Mouse (Mus musculus): Measurements from ENCODE around the gene Olfr544.

Gene Olfr544

DNA sequence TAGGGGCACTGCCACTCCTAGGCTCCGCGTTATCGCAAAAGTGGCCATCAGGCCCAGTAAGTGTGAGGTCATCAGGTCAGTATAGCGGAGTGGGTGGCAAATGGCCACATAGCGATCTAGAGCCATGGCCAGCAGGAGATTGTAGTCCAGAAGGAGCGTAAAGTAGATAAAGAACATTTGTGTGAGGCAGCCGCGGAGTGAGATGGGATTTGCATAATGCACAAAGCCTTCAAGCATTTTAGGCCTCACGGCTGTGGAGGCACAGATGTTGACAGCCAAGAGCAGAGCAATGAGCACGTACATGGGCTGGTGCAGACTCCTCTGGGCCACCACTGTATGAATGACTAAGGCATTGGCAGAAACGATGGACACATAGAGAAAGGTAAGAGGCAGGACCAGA is 10.7 kb downstream of the Olfr544 start:
- CTCF ChIA-PET, result no interaction called here

DNA sequence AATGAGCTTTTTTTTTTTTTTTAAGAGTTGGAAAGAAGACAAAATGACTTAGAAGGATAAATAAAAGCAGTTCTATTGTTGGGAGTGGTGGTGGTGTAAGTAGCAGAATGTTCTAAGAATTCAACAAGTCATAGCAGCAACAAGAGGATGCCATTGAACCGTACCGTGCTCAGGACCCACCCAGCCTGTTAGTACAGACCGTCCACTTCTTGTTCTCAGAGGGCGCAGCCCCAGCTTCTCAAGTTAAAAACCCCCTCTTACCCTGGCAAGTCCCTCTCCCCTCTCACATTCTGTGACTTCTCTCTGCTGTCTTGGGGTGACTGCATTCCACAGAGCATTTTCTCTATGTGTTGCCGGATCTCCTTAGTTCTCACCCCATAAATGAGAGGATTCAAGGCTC is 11.5 kb downstream of the Olfr544 start:
- CTCF ChIA-PET, result no interaction called here

DNA sequence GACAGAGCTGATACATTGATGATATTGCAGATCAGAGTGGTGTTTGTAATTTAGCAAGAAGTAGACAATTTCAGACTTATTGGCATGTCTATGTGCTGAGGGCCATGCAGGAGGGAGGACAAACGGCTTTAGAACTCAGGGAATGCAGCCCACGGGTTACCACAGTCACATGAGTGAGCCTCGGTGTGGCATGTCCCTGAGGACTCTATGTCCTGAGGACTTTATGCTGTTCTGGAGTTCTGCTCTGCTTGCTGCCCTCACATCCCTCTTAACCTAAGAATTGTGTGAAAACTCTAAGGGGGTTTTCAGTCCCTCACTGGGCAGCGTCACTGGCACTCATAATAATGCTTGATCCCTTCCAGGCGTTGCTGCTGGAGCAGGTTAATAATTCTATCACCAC is 15.4 kb downstream of the Olfr544 start:
- CTCF ChIA-PET, result no interaction called here

DNA sequence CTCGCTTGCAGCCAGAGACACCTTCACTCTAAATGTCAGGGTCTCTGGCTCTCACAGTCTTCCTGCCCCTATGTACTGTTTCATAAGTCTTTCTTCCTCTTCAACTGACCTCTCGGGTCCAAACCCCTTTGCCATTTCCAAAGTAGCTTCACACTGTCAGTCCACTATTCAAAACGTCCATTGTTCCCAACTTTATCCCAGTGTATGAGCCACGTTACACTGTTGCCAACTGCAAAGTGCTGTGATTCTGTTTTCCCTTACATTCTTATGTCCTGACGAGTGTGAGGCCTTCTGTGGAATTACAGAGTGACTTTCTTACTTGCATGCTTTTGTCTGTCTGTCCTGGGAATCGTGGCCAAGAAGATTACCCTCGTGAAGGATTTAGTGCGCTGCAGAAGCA is 20.5 kb downstream of the Olfr544 start:
- CTCF ChIA-PET, result no interaction called here

DNA sequence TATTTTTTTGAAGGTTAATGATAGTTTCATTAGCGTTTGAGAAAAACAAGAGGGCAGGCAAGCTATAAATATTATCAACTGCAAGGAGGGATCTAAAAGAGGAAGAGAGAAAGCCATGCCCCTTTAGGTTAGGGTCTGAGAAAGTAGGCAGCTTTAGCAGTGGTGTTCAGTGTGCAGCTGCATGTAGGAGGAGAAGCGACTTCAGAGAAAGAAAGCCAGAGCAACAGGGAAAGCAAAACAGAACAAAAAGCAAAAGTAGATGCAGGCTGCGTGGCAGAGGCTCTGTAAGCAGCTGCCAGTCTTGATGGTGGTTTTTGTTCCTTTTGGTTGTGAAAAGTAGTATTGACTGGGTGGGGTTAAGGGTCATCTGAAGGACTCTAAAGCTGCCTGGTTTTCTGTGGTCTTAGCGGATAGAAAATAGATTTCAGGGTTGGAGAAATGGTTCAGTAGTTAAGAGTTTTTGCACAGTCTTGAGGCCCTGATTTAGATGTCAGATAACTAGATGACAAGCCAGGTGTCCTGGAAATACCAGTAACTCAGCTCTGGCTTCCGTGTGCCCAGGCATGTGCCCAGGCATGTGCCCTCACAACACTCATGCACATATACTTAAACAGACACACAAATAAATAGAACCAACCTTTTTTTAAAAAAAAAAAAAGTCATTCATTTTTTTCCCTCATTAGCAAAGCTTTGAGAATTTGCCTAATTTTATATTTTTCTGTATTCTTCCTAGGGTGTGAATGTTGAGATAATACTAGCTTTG is 29.3 kb downstream of the Olfr544 start:
- CTCF ChIA-PET, result interaction anchor here (0.6 to 0.7 kb wide), 5 partner anchors 17 to 349 kb away, joined by 3 to 6 read pairs (median 3); no protein-coding TSS in a partner anchor

DNA sequence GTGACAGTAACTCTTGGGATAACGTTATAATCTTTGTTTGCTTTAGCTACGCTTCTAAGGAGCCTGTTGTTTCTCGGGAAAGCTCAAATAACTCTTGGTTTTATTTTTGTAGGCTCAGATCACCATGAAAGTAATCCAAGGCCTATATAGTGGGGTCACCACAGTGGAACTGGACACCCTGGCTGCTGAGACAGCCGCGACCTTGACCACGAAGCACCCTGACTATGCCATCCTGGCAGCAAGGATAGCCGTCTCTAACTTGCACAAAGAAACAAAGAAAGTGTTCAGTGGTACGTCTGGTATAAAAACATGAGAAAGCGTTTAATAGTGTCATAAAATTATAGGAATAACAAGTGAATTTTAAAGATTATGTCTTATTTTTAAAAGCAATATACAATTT is 41.7 kb downstream of the Olfr544 start:
- CTCF ChIA-PET, result no interaction called here

DNA sequence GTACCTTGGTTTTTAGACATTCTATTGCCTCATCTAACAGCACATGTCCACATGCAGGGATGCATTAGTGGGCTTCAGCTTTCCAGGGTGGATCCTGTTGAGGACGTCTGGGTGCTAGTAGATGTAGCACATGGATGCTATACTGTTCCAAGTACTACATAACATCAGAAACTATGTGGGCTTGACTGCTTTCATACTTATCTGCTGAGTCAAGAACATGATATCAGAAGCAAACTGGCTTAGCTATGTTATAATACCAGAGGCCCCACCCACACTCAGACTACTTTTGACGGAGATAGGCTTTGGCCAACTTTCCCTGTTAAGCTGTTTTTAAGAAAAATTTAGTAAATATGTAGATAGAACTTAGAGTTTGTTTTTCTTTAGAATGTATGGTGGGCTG is 43.8 kb downstream of the Olfr544 start:
- CTCF ChIA-PET, result no interaction called here

DNA sequence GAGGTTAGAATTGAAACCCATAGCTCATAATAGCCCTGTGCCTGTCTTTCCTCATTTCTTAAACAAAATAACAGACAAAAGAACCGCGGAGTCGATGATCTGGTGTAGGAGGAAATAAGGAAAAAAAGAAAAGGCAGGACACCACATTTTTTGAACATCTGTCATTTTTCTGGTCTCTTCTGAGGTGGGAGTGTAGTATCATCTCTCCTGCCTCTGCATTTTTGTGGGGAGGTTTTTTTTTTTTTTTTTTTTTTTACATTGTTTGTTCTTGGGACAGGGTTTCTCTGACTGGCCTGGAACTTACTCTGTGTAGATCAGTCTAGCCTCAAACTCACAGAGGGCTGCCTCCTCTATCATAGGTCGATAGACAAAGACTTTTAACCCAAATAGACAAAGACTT is 45.7 kb downstream of the Olfr544 start:
- CTCF ChIA-PET, result interaction anchor here (0.5 kb wide), 1 partner anchor 16 kb away, joined by 5 read pairs; no protein-coding TSS in a partner anchor

DNA sequence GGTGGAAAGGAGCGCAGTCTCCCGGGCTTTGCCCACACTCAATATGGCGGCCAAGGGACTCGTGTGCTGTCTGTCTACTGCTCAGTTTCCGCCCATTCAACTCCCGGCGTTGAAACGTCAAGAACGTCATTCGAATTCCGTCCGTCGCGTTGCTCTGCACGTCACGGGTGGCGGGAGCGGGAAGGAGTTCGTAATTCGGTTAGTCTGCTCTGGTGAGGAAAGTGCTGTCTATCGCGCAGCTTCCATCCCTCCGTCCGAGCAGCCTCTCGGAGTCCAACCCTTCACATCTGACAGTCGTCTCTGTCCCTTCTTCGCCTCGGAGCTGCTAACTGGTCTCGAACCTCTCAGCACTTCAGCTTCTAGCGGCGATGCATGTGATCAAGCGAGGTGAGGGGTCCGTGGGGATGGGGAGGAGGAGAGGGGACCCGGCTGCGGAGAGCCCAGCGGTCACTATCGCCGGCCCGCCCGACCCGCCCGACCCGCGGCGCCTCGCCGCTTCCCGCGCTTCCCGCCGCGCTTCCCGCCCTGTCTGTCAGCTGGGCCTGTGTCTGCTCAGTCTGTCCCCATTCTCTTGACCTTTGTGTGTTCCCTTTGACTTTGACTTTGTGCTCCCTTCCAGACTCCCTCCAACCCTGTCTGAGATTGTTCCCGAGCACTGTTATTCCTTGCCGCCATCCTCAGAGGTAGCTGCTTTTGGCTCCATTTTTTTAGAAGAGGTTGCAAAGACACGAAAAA is 46.3 kb downstream of the Olfr544 start, which contains the start of gene Rrm1:
Gene Rrm1, plus strand, starts transcription at position 39 of the 735 bp plus-strand sequence.
- CTCF ChIA-PET, result interaction anchor here (0.5 to 0.6 kb wide), 4 partner anchors 16 to 297 kb away, joined by 3 to 5 read pairs (median 4); no protein-coding TSS in a partner anchor

DNA sequence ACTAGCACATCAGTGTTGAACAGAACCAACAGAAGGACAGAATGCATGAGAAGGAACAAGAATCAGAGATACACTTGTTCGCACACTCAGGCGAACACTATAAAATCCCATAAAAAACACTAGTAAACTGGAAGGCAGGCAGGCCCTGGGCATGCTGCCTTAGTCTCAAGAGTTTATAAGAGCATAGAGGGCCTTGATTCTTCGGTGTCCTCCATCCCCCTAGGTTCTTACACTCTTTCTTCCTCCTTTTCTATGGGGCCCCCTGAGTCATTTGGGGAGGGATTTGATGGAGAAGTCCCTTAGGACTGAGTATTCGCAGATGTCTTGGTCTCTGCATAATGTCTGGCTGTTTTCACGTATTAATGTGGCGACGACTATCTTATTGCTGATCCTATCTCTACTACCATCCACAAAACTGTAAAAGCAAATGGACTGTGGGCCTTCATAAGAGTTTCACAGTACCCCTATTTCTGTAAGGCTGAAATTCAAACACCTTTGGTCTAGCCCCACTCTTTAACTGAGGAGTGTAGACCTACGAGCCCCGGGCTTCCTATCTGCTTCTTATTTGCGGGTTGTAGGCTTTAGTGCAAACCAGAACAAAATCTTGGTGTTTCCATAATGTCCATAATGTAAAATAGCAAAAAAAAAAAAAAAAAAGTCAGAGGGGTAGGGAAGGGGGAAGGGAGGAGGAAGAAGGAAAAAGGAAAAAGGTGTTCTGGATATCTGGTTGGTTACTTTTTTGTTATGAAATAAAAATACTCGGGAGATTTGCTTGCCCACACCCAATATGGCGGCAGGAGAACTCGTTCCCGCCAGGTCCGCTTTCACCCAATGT is 47.1 kb downstream of the Olfr544 start:
- CTCF ChIA-PET, result interaction anchor here (0.5 to 0.6 kb wide), 2 partner anchors 151 to 296 kb away, joined by 3 to 4 read pairs; no protein-coding TSS in a partner anchor

DNA sequence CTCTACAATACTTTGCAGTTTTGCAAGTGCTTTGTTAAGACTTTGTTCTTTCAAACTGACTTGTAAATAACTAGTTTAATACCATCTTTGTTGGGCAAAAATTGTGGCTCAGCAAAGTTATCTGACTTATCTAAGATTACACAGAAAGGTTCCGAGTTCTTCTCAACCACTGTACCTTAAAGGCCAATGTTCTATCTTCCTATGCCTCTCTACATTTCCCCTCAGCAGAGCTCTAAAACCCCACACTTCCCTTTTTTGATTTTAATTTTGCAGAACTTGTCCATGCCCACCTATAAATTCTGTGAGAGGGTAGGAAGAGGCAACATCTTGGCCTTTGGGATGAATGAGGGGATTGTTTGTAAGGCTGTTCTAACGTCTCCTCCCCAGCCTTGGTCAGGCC is 53.8 kb downstream of the Olfr544 start:
- CTCF ChIA-PET, result no interaction called here

Data from spleen, embryonic (tissue).